Mouse (Mus musculus) intestine, postnatal 0 days (tissue): Measurements from ENCODE around the gene Arvcf. TPM values are rescaled to one million over a fixed set of nuclear protein-coding genes. Genes with fewer than 3 reads are reported as not detected.

Source experiments
- ATAC-seq: fragments of 200-750 bp; cut with Nextera tagmentation; 2 replicates; pipeline ENCODE4 v1.8.0; 2017; ENCODE audit warnings: mild to moderate bottlenecking, moderate TSS enrichment, moderate library complexity
- H3K27ac ChIP-seq: fragments of 300-500 bp; sonication (generic); 2 replicates; pipeline ENCODE4 v1.5.1; 2014; ENCODE audit warnings: mild to moderate bottlenecking, low read depth, low read length, moderate library complexity
- H3K27me3 ChIP-seq: fragments of 300-500 bp; sonication (generic); replicated peaks from 2 replicates; pipeline ENCODE4 v1.6.1; 2014; ENCODE audit warnings: low read length, mixed read lengths; ENCODE audit not compliant: control insufficient read depth, insufficient read depth
- H3K36me3 ChIP-seq: fragments of 300-500 bp; sonication (generic); 2 replicates; pipeline ENCODE4 v1.6.1; 2014; ENCODE audit warnings: mild to moderate bottlenecking, moderate library complexity; ENCODE audit not compliant: control insufficient read depth, insufficient read depth
- H3K4me1 ChIP-seq: fragments of 300-500 bp; sonication (generic); replicated peaks from 2 replicates; pipeline ENCODE4 v1.6.1; 2014; ENCODE audit warnings: antibody characterized with exemption, low read length, mixed read lengths; ENCODE audit not compliant: control insufficient read depth, insufficient read depth
- H3K4me2 ChIP-seq: fragments of 300-500 bp; sonication (generic); replicated peaks from 2 replicates; pipeline ENCODE4 v1.6.1; 2014; ENCODE audit warnings: low read depth, mild to moderate bottlenecking, moderate library complexity
- H3K4me3 ChIP-seq: fragments of 300-500 bp; sonication (generic); 2 replicates; pipeline ENCODE4 v1.5.1; 2014; ENCODE audit warnings: low read depth, low read length
- H3K9ac ChIP-seq: fragments of 300-500 bp; sonication (generic); 2 replicates; pipeline ENCODE4 v1.6.1; 2014; ENCODE audit warnings: mild to moderate bottlenecking, low read depth, low read length
- H3K9me3 ChIP-seq: fragments of 300-500 bp; sonication (generic); 2 replicates; pipeline ENCODE4 v1.6.1; 2016; ENCODE audit warnings: mixed run types; ENCODE audit not compliant: control insufficient read depth
- CTCF ChIP-seq: sonication (generic); IDR thresholded peaks from 2 replicates; pipeline ENCODE4 v1.5.1; 2016; ENCODE audit warnings: low read depth, mild to moderate bottlenecking, control low read depth, antibody characterized with exemption, moderate library complexity
- WGBS: fragments of 180-500 bp; shearing (Covaris S2); extraction: QIAGEN DNeasy Blood & Tissue Kit; methylation state at CpG from one replicate; pipeline ENCODE4 v1.1.7; 2014; 5-methylcytosine and 5-hydroxymethylcytosine counted together
- polyA plus RNA-seq: library from polyadenylated mRNA; unstranded; fragments of >200 nt; fragmentation: Nextera tagmentation; extraction: Ambion mirVana; gene quantifications from 2 replicates; pipeline ENCODE4 v1.2.1, GENCODE M21; 2015

Arvcf gene
- polyA plus RNA-seq, 1 experiment from 2014 or later = 9.6 TPM

DNA sequence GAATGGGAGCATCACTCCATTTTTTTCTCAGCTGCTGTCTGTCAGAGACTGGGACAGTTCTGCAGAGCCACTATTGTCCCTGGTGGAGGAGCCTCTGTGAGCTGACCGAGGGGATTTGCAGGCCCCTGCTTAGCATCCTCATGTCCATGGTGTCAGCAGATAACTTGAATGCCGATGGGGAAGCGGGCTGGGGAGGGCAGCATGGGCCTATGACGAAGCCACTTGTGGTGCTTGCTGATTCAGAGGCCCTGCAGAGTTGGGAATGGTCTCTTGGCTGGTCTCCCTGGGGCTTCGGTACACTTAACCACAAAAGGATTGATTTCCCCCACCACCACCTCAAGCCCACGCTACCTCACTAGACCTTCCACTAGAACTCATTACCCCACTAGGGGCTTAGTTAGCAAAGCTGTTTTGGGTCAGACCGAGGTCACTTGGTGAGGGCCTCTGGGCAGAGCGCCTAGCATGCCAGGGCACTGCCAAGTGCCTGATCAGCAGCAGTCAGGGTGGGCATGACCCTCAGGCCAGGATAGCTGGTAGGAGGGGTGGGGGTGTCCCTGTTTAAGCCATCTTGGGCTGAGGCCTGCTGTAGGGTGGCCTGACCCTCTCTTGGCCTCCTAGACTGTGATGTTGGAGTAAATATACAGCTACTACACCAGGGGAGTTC lies 31.5 kb downstream of the Arvcf start:
- H3K4me2 ChIP-seq = no peak overlapping the region
- H3K36me3 ChIP-seq = no peaks in the 10 kb centered on the region
- no peaks in the 10 kb centered on the region for H3K4me1 ChIP-seq
- no peak overlapping the region for H3K27ac ChIP-seq
- H3K9ac ChIP-seq = no peak overlapping the region
- no peaks in the 10 kb centered on the region for H3K27me3 ChIP-seq
- no peaks in the 10 kb centered on the region for H3K9me3 ChIP-seq
- H3K4me3 ChIP-seq = no peak overlapping the region
- WGBS = 84% methylated on average over 8 of the region's 8 CpGs
- TF ChIP-seq CTCF = no peak
- no peak for ATAC-seq

DNA sequence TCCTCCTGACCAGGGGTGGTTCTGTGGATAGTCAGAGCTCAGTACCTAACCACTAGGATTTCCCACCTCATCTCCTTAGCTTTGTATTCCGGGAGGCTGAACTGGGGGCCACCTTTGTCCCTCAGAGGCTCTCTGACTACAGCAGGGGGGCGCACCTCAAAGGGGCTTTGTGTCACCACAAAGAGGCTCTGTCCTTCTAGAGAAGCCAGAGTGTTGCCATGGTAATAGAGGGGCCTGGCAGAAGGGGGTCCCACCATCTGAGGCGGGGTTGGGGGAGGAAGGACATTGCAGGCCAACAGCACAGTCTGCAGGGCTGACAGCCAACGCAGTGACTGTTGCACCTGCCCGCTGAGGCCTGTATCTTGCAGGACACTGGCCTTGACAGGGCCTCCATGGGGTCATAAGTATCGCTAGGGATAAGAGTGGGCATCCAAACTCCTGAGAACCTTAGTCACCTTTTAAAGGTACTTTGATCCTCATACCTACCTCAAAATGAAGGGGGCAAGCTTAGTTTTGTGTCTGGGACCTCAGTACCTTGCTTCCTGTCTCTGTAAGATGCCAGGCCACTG lies 32.6 kb downstream of the Arvcf start:
- Histone ChIP-seq H3K4me3 (no peak overlapping the region), H3K9me3 (no peaks in the 10 kb centered on the region), H3K4me2 (no peak overlapping the region), H3K36me3 (no peaks in the 10 kb centered on the region), H3K4me1 (no peaks in the 10 kb centered on the region), H3K27ac (no peak overlapping the region), H3K9ac (no peak overlapping the region), H3K27me3 (no peaks in the 10 kb centered on the region)
- WGBS = 65% methylated on average over 6 of the region's 6 CpGs
- no peak for TF ChIP-seq CTCF
- ATAC-seq = no peak

DNA sequence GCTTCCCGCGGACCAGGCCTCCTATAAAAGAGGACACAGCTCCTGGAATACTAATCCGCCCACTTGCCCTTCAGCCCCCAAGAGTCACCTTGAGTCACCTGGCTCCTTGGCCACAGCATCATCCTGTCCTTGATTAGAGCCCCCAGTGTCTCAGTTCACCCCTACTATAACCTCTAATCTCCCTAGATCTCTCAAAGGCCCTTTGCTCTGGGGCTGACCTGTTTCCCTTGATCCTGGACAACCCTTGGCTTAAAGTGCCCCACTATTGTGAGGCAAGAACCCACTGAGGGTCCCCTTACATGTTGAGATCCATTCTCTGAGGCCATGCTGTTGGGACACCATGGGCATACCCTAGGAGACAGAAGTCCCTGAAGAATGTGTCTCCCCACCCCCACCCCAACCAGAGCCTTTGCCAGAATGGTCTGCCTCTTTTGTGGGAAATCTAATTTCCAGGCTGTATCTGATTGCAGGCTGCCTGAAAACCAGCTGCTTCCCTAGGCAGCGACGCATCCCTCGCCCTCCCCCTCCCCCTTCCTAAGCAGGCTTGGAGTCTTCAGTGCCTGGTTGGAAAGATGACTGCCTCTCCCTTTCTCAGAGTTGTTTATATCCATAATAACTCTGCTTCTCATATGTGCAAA lies 33.8 kb downstream of the Arvcf start:
- no peak for ATAC-seq
- no peaks in the 10 kb centered on the region for H3K4me1 ChIP-seq
- no peak overlapping the region for H3K27ac ChIP-seq
- H3K36me3 ChIP-seq = no peaks in the 10 kb centered on the region
- H3K27me3 ChIP-seq = no peaks in the 10 kb centered on the region
- TF ChIP-seq CTCF = no peak
- WGBS = 72% methylated on average over 6 of the region's 6 CpGs
- no peak overlapping the region for H3K4me2 ChIP-seq
- H3K9me3 ChIP-seq = no peaks in the 10 kb centered on the region
- H3K9ac ChIP-seq = no peak overlapping the region
- no peak overlapping the region for H3K4me3 ChIP-seq

DNA sequence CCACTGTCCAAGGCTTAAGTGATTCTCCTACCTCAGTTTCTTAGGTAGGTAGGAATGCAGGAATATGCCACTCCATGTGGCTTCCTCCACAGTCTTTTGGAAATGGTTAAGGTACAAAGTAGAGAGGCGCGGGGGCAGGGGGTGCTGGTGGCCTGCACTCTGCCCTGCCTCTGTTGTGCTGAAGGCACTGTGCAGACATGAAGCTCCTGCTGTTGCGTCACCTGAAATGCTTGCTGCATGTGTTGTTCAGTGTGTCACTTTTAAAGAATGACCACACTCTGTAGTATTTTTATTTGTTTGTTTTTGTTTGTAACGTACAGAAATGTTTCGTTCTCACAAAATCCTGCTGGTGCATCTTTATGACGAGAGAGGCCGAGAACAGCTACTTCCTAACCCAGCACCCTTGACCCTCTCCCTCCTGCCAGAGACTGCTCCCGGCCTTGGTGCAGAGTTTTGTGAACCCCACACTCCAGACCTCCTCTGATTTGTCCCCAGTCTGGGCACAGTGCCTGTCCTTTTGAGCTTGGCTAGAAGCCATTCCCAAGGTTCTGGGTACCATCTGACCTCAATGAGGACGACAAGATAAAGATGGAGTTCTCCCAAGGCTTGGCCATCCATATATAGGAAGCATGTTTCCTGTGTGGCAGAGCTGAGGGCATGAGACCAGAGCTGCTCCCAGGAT lies 35.2 kb downstream of the Arvcf start:
- ATAC-seq = no peak
- Histone ChIP-seq H3K9ac (no peak overlapping the region), H3K27me3 (no peaks in the 10 kb centered on the region), H3K27ac (no peak overlapping the region), H3K4me2 (no peak overlapping the region), H3K36me3 (no peaks in the 10 kb centered on the region), H3K9me3 (no peaks in the 10 kb centered on the region), H3K4me1 (no peaks in the 10 kb centered on the region), H3K4me3 (no peak overlapping the region)
- WGBS = 69% methylated on average over 9 of the region's 9 CpGs
- TF ChIP-seq CTCF = no peak

DNA sequence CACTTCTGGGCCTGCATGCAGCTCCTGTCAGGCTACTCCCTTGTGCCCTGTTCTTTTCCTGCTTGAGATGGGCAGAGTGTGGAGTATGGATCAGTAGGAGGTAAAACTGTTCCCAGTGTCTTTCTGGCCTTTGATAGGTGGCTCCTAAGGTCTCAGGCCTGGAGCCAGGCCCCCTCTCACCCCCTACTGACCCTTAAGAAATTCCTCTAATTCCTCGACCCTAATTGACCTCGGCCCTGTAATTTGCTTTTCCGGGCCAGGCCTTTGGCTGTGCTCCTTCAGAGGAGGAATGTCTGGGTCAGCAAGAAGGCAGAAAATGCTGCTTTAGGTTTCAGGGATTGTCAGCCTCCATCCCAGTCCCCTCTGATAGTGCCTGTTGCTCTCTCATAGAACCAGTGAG lies 35.8 kb downstream of the Arvcf start:
- Histone ChIP-seq H3K4me3 (no peak overlapping the region), H3K4me2 (no peak overlapping the region), H3K27me3 (no peaks in the 10 kb centered on the region), H3K4me1 (no peaks in the 10 kb centered on the region), H3K9me3 (no peaks in the 10 kb centered on the region), H3K9ac (no peak overlapping the region), H3K27ac (no peak overlapping the region), H3K36me3 (no peaks in the 10 kb centered on the region)
- no peak for ATAC-seq
- WGBS = 47% methylated on average over 3 of the region's 3 CpGs
- TF ChIP-seq CTCF = no peak

DNA sequence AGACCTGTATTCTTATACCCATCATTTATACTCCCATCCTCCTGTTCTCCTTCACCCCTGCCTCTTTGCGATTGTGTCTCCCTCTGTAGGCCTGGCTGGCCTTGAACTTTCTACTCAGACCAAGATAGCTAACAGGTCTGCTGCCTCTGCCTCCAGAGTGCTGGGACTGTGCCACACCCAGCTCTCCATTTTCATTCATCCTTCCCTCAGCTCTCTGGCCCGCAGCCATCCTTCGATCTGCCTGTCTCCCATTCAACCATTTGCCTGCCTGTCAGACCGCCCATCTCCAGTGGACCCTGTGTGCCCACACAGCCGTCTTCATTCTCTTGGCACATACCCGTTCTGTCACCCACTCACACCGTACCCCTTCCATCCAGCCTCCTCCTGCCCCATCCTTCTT lies 36.2 kb downstream of the Arvcf start:
- ATAC-seq = no peak
- no peak overlapping the region for H3K27ac ChIP-seq
- WGBS = 78% methylated on average over 7 of the region's 7 CpGs

More for the DNA sequence above, 36.2 kb downstream of the Arvcf start:
- Histone ChIP-seq H3K4me3 (no peak overlapping the region), H3K4me1 (no peaks in the 10 kb centered on the region), H3K27me3 (no peaks in the 10 kb centered on the region), H3K9me3 (no peaks in the 10 kb centered on the region), H3K36me3 (no peaks in the 10 kb centered on the region), H3K4me2 (no peak overlapping the region), H3K9ac (no peak overlapping the region)
- TF ChIP-seq CTCF = no peak
